Mouse (Mus musculus): Measurements from ENCODE around the gene Prdm8. TPM values are rescaled to one million over a fixed set of nuclear protein-coding genes. Genes with fewer than 3 reads are reported as not detected.

Prdm8 gene
- polyA plus RNA-seq, 1 experiment from 2014 or later, result 4.9 TPM

Other genes with a start within 250 kb of the Prdm8 start
- 3.6 and 3.8 TPM in 2 replicates for gene Antxr2, start 136.2 kb upstream of the Prdm8 start, polyA plus RNA-seq (2014; fragmentation: Nextera tagmentation; extraction: Ambion mirVana)
- 0.37 and 0.44 TPM in 2 replicates for gene Fgf5, start 87.0 kb downstream of the Prdm8 start, polyA plus RNA-seq (2014; fragmentation: Nextera tagmentation; extraction: Ambion mirVana)
- gene Cfap299, start 162.1 kb downstream of the Prdm8 start, polyA plus RNA-seq (2014; fragmentation: Nextera tagmentation; extraction: Ambion mirVana), result 1.6 and 1.8 TPM in 2 replicates

Measured in hindbrain, embryonic 14.5 days (tissue).